Mouse (Mus musculus): ENCODE measurements at regions not wholly inside any gene's neighbourhood (a gene's known extent, or its start where the extent isn't known, plus 50 kb on each side); places are given as distances from the start of the nearest gene placed in this dataset.

DNA sequence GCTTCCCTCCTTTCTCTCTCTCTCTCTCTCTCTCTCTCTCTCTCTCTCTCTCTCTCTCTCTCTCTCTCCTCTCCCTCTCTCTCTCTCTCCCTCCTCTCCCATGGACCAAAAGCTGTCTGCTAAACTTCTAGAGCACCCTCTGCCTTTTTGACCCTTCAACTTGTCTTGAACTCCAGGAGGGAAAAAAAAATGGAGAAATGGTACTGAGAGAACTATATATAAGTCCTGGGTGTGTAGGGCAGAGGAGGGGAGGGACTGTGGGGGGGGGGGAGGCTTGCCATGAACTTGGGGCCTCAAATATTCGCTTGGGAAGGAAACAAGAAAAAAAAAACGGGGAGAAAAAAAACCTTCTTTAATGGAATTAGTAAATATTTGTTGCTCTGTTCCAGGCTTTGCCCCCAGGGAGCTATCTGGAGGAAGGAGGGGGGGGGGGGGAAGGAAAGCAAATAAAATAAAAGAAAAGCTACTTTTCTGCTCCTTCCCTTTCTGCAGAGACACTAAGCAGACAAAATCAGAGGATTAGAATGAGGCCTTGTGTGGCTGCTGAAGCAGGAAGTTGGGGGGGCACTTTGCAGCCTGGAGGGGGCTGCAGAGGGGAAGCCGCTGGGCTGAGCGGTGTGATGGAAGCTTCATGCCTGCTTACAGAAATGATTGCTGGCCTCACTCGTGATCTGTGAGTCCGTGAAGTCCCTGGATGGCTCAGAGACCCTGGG, 270.1 kb upstream of the Tbx3 start:
- Histone ChIP-seq H3K9me3 (replicated peaks) (no peaks in the 10 kb centered on the region), H3K4me1 (peaks cover 26% of the 10 kb centered on the region), H3K4me3 (no peak overlapping the region), H3K27me3 (ENCODE audit: low read depth, poor library complexity, severe bottlenecking) (0 out of 2 replicates have a peak, but pooled peaks cover 3% of the 10 kb centered on the region), H3K27ac (peak overlapping the region; percentile 82), H3K36me3 (no peaks in the 10 kb centered on the region)
- DNase-seq (ENCODE audit: low spot score): no peak
- 11% methylated on average over 6 of the region's 6 CpGs for WGBS

DNA sequence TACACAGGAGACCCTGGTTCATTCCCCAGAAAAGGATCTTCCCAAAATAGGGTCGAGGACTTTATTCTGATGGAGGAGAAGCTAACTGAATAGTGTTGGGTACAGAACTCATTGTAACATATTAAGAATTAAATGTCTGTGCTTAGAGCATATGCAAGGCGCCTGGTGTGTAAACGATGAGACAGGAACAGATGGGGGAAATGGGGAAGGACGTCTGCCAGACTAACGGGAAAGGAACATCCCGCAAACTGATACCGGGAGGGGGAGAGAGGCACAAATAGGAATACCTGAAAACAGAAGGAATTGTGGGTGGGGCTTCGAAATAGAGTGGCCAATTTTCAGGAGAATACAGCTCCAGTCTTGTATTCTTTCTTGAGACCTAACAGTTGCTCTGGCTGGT, 268.6 kb upstream of the Tbx3 start:
- H3K4me3 ChIP-seq: no peak overlapping the region
- H3K4me1 ChIP-seq: peaks cover 28% of the 10 kb centered on the region
- no peaks in the 10 kb centered on the region for H3K36me3 ChIP-seq
- no peak for DNase-seq (ENCODE audit: low spot score)
- peaks cover 14% of the 10 kb centered on the region; the same call in 1 of the 2 replicates for H3K27me3 ChIP-seq (ENCODE audit: low read depth, poor library complexity, severe bottlenecking)
- no peaks in the 10 kb centered on the region for H3K9me3 ChIP-seq (replicated peaks)
- WGBS: 78% methylated on average over 8 of the region's 8 CpGs
- H3K27ac ChIP-seq: no peak overlapping the region

DNA sequence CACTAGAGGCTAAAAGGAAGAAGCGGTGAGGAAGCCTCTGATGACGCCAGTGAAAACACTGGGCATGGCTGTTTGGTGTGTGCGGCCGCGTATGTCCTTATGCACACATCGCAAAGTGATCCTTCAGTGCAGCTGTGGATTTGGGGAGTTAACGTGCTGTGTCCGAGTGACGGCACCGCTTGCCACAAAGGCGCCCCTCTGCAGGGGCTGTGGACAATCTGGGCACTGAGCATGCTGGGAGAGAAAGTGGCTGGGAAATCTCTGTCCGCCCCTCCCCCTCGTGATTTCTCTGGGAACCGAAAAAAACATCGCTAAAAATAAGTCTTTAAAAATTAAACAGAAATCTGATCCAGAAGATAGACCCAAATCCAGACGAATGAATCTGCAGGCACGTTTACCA, 267.8 kb upstream of the Tbx3 start:
- Histone ChIP-seq H3K27me3 (ENCODE audit: low read depth, poor library complexity, severe bottlenecking) (peaks cover 20% of the 10 kb centered on the region; the same call in 1 of the 2 replicates), H3K9me3 (replicated peaks) (no peaks in the 10 kb centered on the region), H3K36me3 (no peaks in the 10 kb centered on the region), H3K27ac (no peak overlapping the region), H3K4me1 (peaks cover 34% of the 10 kb centered on the region), H3K4me3 (no peak overlapping the region)
- WGBS: 89% methylated on average over 17 of the region's 17 CpGs
- DNase-seq (ENCODE audit: low spot score): no peak

DNA sequence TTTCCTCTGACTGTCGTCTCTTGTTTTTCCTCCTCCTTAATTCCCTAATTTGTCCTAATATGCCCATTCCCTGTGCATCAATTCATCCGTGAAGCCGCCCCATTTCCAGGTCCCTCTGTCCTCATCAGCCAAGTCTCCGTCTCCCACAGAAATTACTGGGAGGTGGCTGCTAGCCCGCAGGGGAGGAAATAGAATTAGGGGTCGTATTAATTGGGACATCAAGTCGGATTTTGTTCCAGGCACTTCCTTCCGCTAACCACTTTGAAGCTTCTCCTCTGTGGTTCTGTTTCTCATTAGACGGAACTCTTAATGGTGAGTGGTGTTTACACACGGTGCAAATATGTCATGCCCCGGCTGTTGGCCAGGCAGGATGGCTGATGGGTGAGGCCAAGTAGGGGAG, 259.5 kb upstream of the Tbx3 start:
- no peak for DNase-seq (ENCODE audit: low spot score)
- Histone ChIP-seq H3K9me3 (replicated peaks) (no peaks in the 10 kb centered on the region), H3K27ac (no peak overlapping the region), H3K4me1 (peaks cover 47% of the 10 kb centered on the region), H3K36me3 (no peaks in the 10 kb centered on the region), H3K4me3 (no peak overlapping the region), H3K27me3 (ENCODE audit: low read depth, poor library complexity, severe bottlenecking) (peaks cover 69% of the 10 kb centered on the region)
- 17% methylated on average over 11 of the region's 11 CpGs for WGBS

DNA sequence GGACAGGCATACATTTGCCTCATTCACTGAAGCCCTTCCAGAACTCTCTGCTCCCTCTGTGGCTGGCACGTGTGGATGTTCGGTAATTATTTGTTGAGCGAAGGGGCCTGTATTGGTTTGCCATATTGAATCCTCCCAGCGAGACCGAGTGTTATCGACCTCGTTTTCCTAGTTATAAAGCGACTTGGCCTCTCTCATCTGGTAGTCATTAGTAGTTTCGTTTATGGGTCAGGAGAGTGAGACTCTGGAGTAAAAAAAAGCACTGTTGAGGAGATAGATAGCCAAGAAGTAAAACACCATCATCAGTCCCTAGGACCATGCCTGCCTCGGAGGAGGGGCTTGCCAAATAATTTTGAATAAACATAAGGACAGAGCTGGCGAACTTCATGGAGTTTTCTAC, 254.6 kb upstream of the Tbx3 start:
- peaks cover 66% of the 10 kb centered on the region for H3K27me3 ChIP-seq (ENCODE audit: low read depth, poor library complexity, severe bottlenecking)
- H3K36me3 ChIP-seq: no peaks in the 10 kb centered on the region
- no peaks in the 10 kb centered on the region for H3K9me3 ChIP-seq (replicated peaks)
- H3K4me1 ChIP-seq: peaks cover 38% of the 10 kb centered on the region
- WGBS: 33% methylated on average over 11 of the region's 11 CpGs
- DNase-seq (ENCODE audit: low spot score): no peak
- H3K4me3 ChIP-seq: no peak overlapping the region
- peak overlapping the region; percentile 14 for H3K27ac ChIP-seq

DNA sequence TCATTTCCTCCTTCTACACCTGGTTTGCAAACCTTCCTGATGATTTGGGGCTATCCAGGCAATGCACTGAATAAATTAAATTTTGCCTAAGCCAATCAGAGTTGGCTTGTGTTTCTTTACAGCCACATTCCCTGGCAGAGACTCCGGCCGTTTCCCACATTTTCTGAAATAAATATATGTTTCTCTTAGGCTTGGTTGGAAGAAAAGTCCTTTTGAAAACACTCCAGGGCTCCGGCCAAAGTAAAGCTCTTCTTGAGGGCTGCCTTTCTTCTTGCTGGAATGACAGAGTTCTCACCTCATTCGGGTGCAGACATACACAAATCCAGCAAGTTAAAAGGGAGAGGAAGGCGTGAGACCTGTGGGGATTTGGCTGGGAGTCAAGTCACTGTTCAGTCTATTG, 252.0 kb upstream of the Tbx3 start:
- Histone ChIP-seq H3K4me1 (peaks cover 46% of the 10 kb centered on the region), H3K27me3 (ENCODE audit: low read depth, poor library complexity, severe bottlenecking) (peaks cover 48% of the 10 kb centered on the region; the same call in 1 of the 2 replicates), H3K4me3 (no peak overlapping the region), H3K27ac (no peak overlapping the region), H3K36me3 (no peaks in the 10 kb centered on the region), H3K9me3 (replicated peaks) (no peaks in the 10 kb centered on the region)
- 56% methylated on average over 5 of the region's 5 CpGs for WGBS
- no peak for DNase-seq (ENCODE audit: low spot score)

DNA sequence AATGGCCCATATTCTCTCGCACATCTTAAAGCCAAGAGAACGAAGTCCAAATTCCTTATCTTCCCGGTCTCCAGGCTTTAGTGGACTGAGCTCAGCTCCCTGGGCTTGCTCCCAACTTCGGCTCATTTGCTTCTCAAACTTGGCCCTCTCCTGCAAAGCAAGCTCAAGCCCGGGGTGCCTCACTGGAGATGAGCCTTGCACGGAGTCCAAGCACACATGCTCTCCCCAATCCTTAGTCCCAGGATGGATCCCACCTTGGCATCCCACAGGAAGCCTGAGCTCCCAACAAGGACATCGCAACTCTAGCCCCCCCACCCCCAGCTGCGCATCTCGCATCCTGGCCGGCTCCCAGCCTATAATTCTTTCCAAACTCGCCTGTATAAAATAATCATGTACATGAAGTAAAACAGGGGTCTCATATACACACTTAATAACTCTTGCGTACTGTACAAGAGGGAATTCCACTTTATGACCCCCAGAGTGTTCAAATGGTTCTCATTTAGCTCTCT, 242.9 kb upstream of the Tbx3 start:
- Histone ChIP-seq H3K27ac (0 out of 2 replicates have a peak overlapping the region, but pooled peaks have one; percentile 21), H3K36me3 (no peaks in the 10 kb centered on the region), H3K4me3 (no peak overlapping the region), H3K27me3 (ENCODE audit: low read depth, poor library complexity, severe bottlenecking) (peaks cover 44% of the 10 kb centered on the region), H3K4me1 (peaks cover 28% of the 10 kb centered on the region), H3K9me3 (replicated peaks) (no peaks in the 10 kb centered on the region)
- DNase-seq (ENCODE audit: low spot score): no peak
- WGBS: 80% methylated on average over 12 of the region's 12 CpGs

DNA sequence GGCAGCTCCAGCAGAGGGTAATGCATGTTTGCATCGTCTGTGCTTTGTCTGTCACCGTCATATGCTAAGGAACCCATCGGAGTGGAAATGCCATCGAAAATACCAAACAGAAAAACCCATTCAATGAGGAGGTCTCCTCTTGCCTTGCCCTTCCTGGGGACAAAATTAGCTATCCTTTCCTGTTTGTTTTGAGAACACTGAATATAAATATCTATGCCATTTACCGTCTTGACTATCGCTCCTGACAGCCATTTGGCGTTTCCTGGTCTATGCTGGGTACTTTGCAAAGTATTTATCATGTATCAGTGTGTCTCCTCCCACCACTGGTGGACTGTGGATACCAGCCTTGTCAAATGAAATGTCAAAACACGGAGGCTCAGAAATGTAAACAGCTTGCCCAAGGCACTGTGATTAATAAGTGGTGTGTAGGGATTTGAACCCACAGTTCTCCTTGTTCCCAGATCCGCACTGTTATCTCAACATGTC, 239.2 kb upstream of the Tbx3 start:
- Histone ChIP-seq H3K4me3 (no peak overlapping the region), H3K27me3 (ENCODE audit: low read depth, poor library complexity, severe bottlenecking) (peaks cover 50% of the 10 kb centered on the region), H3K4me1 (peaks cover 14% of the 10 kb centered on the region), H3K9me3 (replicated peaks) (no peaks in the 10 kb centered on the region), H3K36me3 (no peaks in the 10 kb centered on the region), H3K27ac (no peak overlapping the region)
- DNase-seq (ENCODE audit: low spot score): no peak
- 89% methylated on average over 9 of the region's 9 CpGs for WGBS

DNA sequence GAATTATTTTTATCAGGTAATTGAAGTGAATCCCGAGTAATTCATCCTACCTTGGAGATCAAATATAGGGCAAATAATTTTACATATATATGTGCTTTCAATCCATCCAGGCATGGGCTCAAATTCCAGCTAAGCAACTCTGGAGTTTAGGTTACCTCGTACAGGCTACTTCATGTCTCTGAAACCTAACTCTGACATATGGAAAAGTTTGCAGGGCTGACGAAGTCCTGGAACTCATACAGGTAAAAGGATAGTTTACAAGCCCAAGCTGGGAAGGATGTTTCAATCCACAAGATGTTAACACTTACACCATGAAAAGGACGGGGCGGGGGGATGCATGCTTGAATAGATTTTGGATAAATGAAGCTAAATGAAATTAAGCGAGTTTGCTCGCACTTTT, 235.9 kb upstream of the Tbx3 start:
- H3K9me3 ChIP-seq (replicated peaks): no peaks in the 10 kb centered on the region
- peaks cover 32% of the 10 kb centered on the region for H3K27me3 ChIP-seq (ENCODE audit: low read depth, poor library complexity, severe bottlenecking)
- no peak overlapping the region for H3K27ac ChIP-seq
- H3K4me3 ChIP-seq: no peak overlapping the region
- 60% methylated on average over 7 of the region's 7 CpGs for WGBS
- H3K36me3 ChIP-seq: no peaks in the 10 kb centered on the region
- H3K4me1 ChIP-seq: peaks cover 4% of the 10 kb centered on the region; the same call in 1 of the 2 replicates
- DNase-seq (ENCODE audit: low spot score): no peak

DNA sequence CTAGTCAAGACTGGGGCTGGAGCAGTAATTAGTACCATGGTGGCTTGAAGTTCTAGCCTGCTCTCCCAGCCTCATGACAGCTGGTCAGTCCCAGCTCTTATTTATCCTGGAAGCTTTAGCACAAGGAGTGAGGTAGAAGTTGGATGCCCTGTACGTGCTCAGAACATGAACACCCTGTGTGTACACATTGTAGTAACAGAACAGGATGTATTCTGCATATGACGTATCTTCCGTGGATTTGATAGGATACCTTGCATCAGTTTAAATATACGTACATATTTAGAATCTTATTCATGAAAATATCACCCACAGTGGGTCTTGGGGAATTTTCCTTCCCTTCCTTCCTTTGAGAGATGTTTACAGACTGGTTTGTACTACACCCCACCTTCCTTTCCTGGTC, 222.0 kb upstream of the Tbx3 start:
- H3K4me1 ChIP-seq: no peaks in the 10 kb centered on the region
- 92% methylated on average over 4 of the region's 4 CpGs for WGBS
- no peaks in the 10 kb centered on the region for H3K9me3 ChIP-seq (replicated peaks)
- H3K36me3 ChIP-seq: no peaks in the 10 kb centered on the region
- DNase-seq (ENCODE audit: low spot score): no peak
- no peak overlapping the region for H3K27ac ChIP-seq
- peaks cover 13% of the 10 kb centered on the region; the same call in 1 of the 2 replicates for H3K27me3 ChIP-seq (ENCODE audit: low read depth, poor library complexity, severe bottlenecking)
- no peak overlapping the region for H3K4me3 ChIP-seq

DNA sequence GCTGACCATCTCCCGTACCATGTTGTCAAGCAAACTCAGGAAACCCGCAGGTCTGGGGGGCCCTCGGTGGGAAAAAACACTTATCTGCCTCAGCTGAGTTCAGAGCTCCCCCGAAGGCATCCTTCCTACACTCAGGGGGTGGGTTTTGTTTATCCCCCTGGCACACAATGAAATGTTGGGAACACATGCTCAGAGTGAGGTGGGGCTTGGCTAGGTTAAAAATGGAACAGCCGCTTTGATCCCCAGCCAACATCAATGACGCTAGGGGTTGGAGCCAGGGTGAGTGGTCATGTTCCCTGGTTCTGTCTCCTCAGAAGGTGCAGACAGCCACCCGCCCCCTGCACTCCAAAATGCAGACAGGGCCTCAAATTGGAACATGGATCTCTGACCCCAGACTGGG, 221.3 kb upstream of the Tbx3 start:
- WGBS: 79% methylated on average over 7 of the region's 7 CpGs
- H3K36me3 ChIP-seq: no peaks in the 10 kb centered on the region
- H3K4me3 ChIP-seq: no peak overlapping the region
- peaks cover 13% of the 10 kb centered on the region; the same call in 1 of the 2 replicates for H3K27me3 ChIP-seq (ENCODE audit: low read depth, poor library complexity, severe bottlenecking)
- H3K27ac ChIP-seq: no peak overlapping the region
- H3K9me3 ChIP-seq (replicated peaks): no peaks in the 10 kb centered on the region
- H3K4me1 ChIP-seq: no peaks in the 10 kb centered on the region
- DNase-seq (ENCODE audit: low spot score): no peak

DNA sequence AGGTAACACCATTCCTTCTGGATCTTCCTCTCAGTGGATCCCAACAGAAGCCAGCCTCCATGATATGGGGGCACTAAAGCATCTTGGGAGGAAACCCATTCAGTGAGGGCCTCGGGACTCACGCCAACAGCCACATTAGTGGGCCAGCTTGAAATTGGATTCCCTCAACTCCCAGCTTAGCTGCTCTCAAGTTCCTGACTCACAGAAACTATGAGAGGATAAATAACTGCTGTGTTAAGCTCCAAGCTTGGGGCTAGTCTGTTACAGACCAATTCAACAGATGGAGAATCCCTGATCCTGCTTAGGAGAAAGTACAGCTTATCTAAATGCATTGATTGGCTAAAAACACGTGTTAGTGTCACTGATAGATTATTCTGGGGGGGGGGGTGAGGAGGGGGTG, 210.7 kb upstream of the Tbx3 start:
- H3K9me3 ChIP-seq (replicated peaks): no peaks in the 10 kb centered on the region
- H3K27ac ChIP-seq: no peak overlapping the region
- H3K4me1 ChIP-seq: peaks cover 15% of the 10 kb centered on the region
- H3K27me3 ChIP-seq (ENCODE audit: low read depth, poor library complexity, severe bottlenecking): no peaks in the 10 kb centered on the region; the same call in 1 of the 2 replicates
- no peaks in the 10 kb centered on the region for H3K36me3 ChIP-seq
- DNase-seq (ENCODE audit: low spot score): no peak
- WGBS: 70% methylated on average over 3 of the region's 3 CpGs
- H3K4me3 ChIP-seq: no peak overlapping the region

DNA sequence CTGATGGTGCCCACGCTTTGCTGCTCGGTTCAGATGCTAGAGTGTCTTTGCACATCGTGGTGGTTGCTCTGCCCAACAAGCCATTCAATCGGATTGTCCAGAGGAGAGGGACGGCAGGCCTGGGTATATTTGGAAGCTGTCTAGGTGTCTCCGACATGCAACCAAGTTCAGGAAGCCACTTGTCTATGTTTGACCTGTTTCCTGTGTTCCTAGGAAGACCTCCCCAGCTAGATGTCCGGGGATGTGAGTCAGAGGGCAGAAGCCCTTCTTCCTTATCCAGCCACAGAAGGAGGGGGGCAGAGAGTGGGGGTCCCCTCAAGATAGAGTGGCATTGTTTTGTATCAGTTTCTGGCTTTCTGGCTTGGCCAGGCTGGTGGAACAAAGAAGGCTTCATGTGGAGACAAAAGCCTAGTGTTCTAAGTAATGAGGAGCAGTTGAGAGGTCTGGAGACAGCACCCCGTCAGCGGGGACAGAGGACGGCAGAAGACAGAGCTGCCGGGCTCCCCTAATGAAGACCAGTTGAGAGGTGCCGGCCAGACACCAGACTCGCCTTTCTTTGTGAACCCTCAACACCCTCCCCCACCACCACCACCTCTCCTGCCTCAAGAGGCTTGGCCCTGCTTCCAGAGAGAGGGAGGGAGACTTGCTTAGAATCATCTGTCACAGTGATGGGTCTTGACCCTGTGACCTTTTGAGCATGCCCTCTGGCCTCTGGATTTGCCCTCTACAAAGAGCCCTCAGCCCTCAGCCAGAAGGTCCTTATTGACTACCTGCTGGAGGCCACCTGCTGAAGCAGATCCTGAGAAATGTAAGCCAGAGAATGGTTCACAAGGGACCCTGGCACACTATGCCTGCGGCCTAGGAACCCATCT, 207.6 kb upstream of the Tbx3 start:
- Histone ChIP-seq H3K9me3 (replicated peaks) (no peaks in the 10 kb centered on the region), H3K4me3 (no peak overlapping the region), H3K27me3 (ENCODE audit: low read depth, poor library complexity, severe bottlenecking) (no peaks in the 10 kb centered on the region; the same call in 1 of the 2 replicates), H3K4me1 (peaks cover 15% of the 10 kb centered on the region), H3K36me3 (no peaks in the 10 kb centered on the region), H3K27ac (peak overlapping the region; percentile 32)
- WGBS: 46% methylated on average over 14 of the region's 14 CpGs
- DNase-seq (ENCODE audit: low spot score): no peak

All from limb, embryonic 10.5 days (tissue).